Mouse (Mus musculus) heart, adult 2 months (tissue): ENCODE data around the gene Ccl1.

ENCODE experiments used
- CTCF ChIP-seq: fragments of 200-600 bp; IDR thresholded peaks from 2 replicates; pipeline ENCODE4 v1.8.1; 2022; ENCODE audit warnings: antibody characterized with exemption, mild to moderate bottlenecking, moderate library complexity
- POLR2A ChIP-seq: fragments of 200-500 bp; IDR thresholded peaks from 2 replicates; pipeline ENCODE4 v1.6.1; 2011; ENCODE audit warnings: mild to moderate bottlenecking, low read depth, low read length, control low read depth; ENCODE audit not compliant: insufficient read depth

- TF ChIP-seq POLR2A: no peak
- TF ChIP-seq CTCF: peak; percentile 92
Observed at GRCm38 (mm10) chr11:82235551-82236207, 69.8 kb downstream of the Ccl1 start.
